Mouse (Mus musculus): ENCODE measurements around the gene Rtp2. TPM values are rescaled to one million over a fixed set of nuclear protein-coding genes. Genes with fewer than 3 reads are reported as not detected.
"Not testable (repeated sequence)": the region's sequence is repeated elsewhere in the genome, so short reads cannot be mapped to it uniquely, and the experiment has no call there.

Rtp2 gene
- polyA plus RNA-seq, 1 experiment from 2014 or later = not detected

DNA sequence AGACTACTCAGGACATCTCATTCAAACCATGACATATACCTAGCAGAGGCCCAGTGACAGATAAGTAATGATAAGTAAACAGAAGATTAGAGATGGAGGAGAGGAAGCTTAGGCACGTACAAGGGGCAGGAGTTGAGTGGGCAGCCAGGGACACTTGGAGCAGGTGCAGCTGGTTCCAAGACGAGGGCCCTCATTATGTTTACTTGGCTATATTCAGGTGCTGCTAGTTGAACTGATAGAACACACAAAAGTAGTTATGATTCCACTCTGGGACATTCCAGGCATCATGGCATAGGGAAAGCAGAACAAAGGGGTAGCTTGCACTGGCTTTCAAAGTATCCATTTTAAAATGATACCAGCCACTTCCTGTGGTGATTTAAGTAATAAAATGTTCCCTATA, 2.2 kb upstream of the Rtp2 start:
- no peak for ATAC-seq
- H3K9ac ChIP-seq = no peak overlapping the region
- no peaks in the 10 kb centered on the region for H3K9me3 ChIP-seq (replicated peaks)
- H3K27ac ChIP-seq = no peak overlapping the region
- H3K4me1 ChIP-seq = no peaks in the 10 kb centered on the region
- H3K4me2 ChIP-seq = no peak overlapping the region
- WGBS (ENCODE audit: insufficient replicate concordance) = 47% methylated on average over 2 of the region's 2 CpGs
- no peak overlapping the region for H3K4me3 ChIP-seq
- no peaks in the 10 kb centered on the region for H3K36me3 ChIP-seq
- H3K27me3 ChIP-seq (replicated peaks) = no peaks in the 10 kb centered on the region

DNA sequence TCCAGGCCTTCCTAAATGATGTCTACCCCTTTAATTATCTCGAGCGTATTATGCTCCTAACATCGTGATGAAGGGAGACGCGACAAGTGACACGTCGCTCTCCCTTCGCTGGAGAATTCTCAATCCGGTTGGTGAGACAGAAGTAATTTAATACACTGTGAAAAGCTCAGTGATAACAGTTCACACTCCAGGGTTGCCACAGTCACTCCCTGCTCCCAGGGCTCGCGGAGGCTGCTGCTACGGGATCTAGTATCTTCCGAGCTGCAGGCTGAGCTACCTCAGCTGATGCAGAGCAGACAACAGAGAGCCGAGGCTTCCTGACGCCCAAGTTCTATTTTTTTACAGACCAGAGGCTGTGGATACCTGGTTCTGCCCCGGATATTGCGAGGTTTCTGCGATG, 919 bp downstream of the Rtp2 start:
- no peak overlapping the region for H3K27ac ChIP-seq
- no peaks in the 10 kb centered on the region for H3K4me1 ChIP-seq
- H3K36me3 ChIP-seq = no peaks in the 10 kb centered on the region
- H3K9me3 ChIP-seq (replicated peaks) = no peaks in the 10 kb centered on the region
- H3K27me3 ChIP-seq (replicated peaks) = no peaks in the 10 kb centered on the region
- H3K9ac ChIP-seq = no peak overlapping the region
- H3K4me3 ChIP-seq = no peak overlapping the region
- WGBS (ENCODE audit: insufficient replicate concordance) = 59% methylated on average over 18 of the region's 18 CpGs
- no peak overlapping the region for H3K4me2 ChIP-seq
- ATAC-seq = no peak

DNA sequence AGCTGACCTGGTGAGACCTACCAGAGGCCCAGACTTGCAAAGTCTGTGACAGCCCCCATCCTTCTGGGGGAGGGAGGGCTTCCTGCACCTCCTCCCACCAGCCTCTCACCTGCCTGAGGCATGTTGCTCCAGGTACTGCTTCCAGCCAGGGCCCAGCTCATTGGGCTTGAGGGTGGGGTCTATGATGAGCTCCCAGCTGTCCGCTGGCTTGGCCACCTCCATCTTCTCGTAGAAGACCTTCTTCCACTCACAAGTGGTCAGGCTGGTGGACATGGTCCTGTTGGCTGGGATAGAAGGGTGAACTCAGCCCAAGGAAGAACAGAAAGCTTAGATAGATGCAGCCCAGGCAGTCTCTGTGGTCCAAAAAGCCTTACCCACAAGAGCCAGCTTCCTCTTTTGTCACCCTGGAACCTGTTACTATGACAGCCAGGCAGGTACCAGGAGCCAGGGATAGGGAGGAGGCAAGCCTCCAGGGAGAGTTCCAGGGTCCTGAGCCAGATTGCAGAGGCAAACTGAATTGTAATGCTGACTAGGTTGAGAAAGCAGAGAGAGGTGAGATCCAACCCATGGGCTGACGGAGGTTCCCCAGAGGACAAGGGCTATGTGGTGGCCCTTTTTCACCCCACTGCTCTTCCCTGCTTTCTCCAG, 1.6 kb downstream of the Rtp2 start:
- no peak overlapping the region for H3K27ac ChIP-seq
- no peaks in the 10 kb centered on the region for H3K4me1 ChIP-seq
- no peaks in the 10 kb centered on the region for H3K36me3 ChIP-seq
- H3K4me3 ChIP-seq = no peak overlapping the region
- ATAC-seq = no peak
- 50% methylated on average over 3 of the region's 3 CpGs for WGBS (ENCODE audit: insufficient replicate concordance)
- H3K9me3 ChIP-seq (replicated peaks) = no peaks in the 10 kb centered on the region
- H3K27me3 ChIP-seq (replicated peaks) = no peaks in the 10 kb centered on the region
- H3K4me2 ChIP-seq = no peak overlapping the region
- no peak overlapping the region for H3K9ac ChIP-seq

DNA sequence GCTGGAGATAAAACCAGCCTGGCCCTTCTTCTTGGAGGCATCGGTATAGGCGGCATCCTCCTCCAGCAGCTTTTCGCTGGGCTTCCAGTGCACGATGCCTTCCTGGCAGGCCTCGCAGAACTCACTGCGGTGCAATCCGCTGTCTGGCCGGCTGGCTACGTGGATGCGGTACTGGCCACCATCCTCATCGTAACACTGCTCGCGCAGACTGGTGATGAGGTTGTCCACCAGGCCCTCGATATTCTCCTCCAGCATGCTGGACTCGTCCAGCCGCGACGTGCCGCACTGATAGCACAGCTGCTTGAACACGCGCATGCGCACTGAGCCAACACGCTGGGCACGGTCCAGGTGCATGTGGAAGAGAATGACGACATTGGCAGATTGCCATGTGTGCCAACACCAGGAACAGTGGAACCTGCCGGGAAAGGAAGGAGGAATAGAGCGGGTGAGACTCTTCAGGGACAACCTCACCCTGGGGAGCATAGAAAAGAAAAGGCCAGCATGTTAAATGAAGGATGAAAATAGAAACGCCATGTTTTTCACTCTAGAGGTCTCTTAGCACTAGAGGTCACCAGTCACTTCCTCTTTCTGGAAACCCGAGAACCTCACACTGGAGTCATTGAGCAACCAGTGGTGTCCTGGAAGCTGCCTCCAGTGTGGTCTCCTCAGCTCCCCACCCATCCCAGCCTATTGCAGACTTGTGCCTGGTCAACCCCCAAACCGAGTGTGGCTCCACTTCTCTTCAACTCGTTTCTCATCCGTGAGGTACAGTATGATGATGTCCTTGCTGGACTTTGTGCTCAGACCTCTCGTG, 4.7 kb downstream of the Rtp2 start:
- no peak overlapping the region for H3K27ac ChIP-seq
- H3K4me1 ChIP-seq = no peaks in the 10 kb centered on the region
- H3K9ac ChIP-seq = no peak overlapping the region
- ATAC-seq = no peak
- no peaks in the 10 kb centered on the region for H3K36me3 ChIP-seq
- H3K27me3 ChIP-seq (replicated peaks) = no peaks in the 10 kb centered on the region
- no peak overlapping the region for H3K4me2 ChIP-seq
- no peaks in the 10 kb centered on the region for H3K9me3 ChIP-seq (replicated peaks)
- WGBS (ENCODE audit: insufficient replicate concordance) = 76% methylated on average over 33 of the region's 33 CpGs
- H3K4me3 ChIP-seq = no peak overlapping the region

DNA sequence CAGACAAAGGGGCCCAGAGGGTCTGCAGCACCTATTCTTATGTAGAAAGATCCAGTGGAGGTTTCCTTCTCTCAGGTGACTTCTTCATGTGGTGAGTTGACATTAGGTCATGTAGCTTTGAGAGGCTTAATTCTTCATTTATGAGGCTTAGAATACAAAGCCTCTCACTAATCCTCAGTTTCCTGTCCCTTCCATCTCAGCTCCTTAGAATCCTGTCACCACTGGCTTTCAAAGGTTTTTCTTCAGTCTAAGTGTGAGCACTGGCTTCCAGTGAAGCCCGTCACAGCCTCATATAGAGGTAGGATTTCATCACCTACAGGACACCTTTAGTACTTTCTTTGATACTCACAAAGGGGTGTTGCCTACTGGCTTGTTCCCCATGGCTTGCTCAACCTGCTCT, 9.3 kb downstream of the Rtp2 start:
- 63% methylated on average over 1 of the region's 1 CpGs for WGBS (ENCODE audit: insufficient replicate concordance)
- H3K9me3 ChIP-seq (replicated peaks) = no peaks in the 10 kb centered on the region
- H3K36me3 ChIP-seq = no peaks in the 10 kb centered on the region
- no peak overlapping the region for H3K4me3 ChIP-seq
- no peaks in the 10 kb centered on the region for H3K27me3 ChIP-seq (replicated peaks)
- H3K27ac ChIP-seq = no peak overlapping the region
- no peak overlapping the region for H3K4me2 ChIP-seq
- ATAC-seq = no peak
- H3K9ac ChIP-seq = no peak overlapping the region
- H3K4me1 ChIP-seq = no peaks in the 10 kb centered on the region

DNA sequence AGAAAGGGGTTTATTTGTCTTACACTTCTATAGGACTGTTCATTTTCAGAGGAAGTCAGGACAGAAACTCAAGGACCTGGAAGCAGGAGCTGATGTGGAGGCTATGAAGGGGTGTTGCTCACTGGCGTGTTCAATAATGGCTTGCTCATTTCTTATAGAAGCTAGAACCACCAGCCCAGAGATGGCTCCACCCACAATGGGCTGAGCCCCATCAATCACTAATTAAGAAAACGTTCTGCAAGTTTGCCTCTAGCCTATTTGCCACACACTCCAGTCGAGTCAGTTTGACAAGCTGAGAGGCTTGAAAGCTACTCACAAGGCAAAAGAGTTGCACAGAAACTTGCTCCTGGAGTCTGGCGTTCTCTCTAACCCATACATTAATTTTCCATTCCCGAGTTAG, 10.5 kb downstream of the Rtp2 start:
- Histone ChIP-seq H3K27me3 (replicated peaks) (no peaks in the 10 kb centered on the region), H3K4me1 (no peaks in the 10 kb centered on the region), H3K9ac (no peak overlapping the region), H3K9me3 (replicated peaks) (no peaks in the 10 kb centered on the region), H3K4me2 (no peak overlapping the region), H3K4me3 (no peak overlapping the region), H3K27ac (no peak overlapping the region), H3K36me3 (no peaks in the 10 kb centered on the region)
- WGBS (ENCODE audit: insufficient replicate concordance) = 54% methylated on average over 5 of the region's 5 CpGs
- ATAC-seq = no peak

DNA sequence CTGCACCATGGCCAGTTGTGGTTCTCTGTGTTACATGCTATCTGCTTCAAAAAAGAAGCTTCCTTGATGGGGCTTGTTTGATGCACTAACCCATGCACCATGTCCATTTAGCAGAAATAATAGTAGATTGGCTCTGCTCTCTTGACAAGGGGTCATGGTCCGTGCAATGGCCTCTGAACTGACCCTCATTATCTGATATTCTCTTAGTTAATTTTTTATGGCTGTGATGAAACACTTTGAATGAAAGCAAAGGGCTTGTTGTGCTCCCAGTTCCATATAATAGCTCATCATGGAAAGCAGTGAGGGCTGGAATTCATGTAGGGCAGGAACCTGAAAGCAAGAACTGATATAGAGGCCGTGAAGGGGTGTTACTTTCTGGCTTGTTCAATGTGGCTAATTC, 12.8 kb downstream of the Rtp2 start:
- 56% methylated on average over 2 of the region's 2 CpGs for whole genome bisulfite sequencing (ENCODE audit: insufficient replicate concordance)
- H3K27me3 ChIP-seq (replicated peaks) = no peaks in the 10 kb centered on the region
- H3K9ac ChIP-seq = no peak overlapping the region
- H3K4me1 ChIP-seq = no peaks in the 10 kb centered on the region
- H3K9me3 ChIP-seq (replicated peaks) = no peaks in the 10 kb centered on the region
- no peak overlapping the region for H3K4me3 ChIP-seq
- H3K36me3 ChIP-seq = no peaks in the 10 kb centered on the region
- ATAC-seq = no peak
- no peak overlapping the region for H3K27ac ChIP-seq
- H3K4me2 ChIP-seq = no peak overlapping the region

DNA sequence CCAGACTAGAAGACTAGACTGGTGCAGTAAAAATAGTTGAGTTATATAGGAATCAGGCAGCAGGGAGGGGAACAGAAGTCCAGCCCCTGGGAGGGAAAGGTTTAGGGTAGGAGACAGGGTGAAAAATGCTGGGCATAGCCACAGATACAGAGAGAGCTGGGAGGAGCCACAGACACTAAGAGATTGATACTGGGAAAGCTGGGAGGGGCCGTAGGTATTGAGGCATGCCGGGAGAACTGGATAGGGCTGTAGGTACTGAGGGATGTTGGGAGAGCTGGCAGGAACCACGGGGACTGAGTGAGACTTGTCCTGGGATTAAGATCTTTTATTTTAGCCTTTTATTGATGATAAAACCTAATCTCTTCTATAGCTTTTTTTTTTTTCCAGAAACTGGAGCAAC, 18.8 kb downstream of the Rtp2 start:
- no peak for ATAC-seq
- H3K9me3 ChIP-seq (replicated peaks) = no peaks in the 10 kb centered on the region
- WGBS (ENCODE audit: insufficient replicate concordance) = 33% methylated on average over 3 of the region's 3 CpGs
- no peak overlapping the region for H3K4me3 ChIP-seq
- H3K27ac ChIP-seq = no peak overlapping the region
- no peaks in the 10 kb centered on the region for H3K36me3 ChIP-seq
- no peaks in the 10 kb centered on the region for H3K4me1 ChIP-seq
- H3K4me2 ChIP-seq = no peak overlapping the region
- no peak overlapping the region for H3K9ac ChIP-seq
- H3K27me3 ChIP-seq (replicated peaks) = no peaks in the 10 kb centered on the region

DNA sequence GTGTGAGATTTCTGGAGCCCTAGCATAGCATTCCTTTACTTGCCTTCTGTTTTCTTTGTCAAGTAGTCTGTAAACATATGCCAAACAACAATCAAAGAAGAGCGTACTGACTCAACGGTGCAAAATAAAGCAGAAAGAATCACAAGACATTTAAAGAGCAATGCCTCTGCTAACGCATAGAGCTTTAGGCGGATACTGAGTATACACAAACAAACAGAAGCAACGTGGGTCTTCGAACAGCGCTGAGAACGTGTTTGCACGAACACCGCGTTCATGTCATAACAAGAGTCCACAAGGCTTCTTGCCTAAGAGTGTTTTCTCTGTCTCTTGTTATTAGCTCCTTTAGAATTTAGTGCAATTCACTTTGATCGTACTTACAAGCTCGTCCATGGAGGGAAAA, 19.5 kb downstream of the Rtp2 start:
- H3K27me3 ChIP-seq (replicated peaks) = no peaks in the 10 kb centered on the region
- 0 out of 2 replicates have a peak, but pooled peaks cover 3% of the 10 kb centered on the region for H3K9me3 ChIP-seq (replicated peaks)
- 75% methylated on average over 13 of the region's 13 CpGs for WGBS (ENCODE audit: insufficient replicate concordance)
- no peak for ATAC-seq
- H3K4me1 ChIP-seq = no peaks in the 10 kb centered on the region
- no peak overlapping the region for H3K27ac ChIP-seq
- no peak overlapping the region for H3K4me3 ChIP-seq
- H3K9ac ChIP-seq = no peak overlapping the region
- no peak overlapping the region for H3K4me2 ChIP-seq
- no peaks in the 10 kb centered on the region for H3K36me3 ChIP-seq

DNA sequence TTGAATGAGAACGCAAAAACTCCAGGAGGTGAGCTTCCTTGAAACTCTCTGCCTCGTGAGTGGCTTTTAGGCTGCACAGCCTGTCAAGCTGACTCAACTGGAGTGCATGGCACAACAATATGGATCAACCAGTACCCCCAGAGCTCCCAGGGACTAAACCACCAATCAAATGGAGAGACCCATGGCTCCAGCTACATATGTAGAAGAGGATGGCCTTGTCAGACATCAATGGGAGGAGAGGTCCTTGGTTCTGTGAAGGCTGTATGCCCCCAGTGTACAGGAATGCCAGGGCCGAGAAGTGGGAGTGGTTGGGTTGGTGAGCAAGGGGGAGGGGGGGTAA, 23.2 kb downstream of the Rtp2 start:
- H3K4me1 ChIP-seq; H3K27me3 ChIP-seq (replicated peaks); H3K36me3 ChIP-seq; H3K4me3 ChIP-seq; H3K9ac ChIP-seq; ATAC-seq; H3K9me3 ChIP-seq (replicated peaks); H3K4me2 ChIP-seq; H3K27ac ChIP-seq: not testable (repeated sequence)
- 60% methylated on average over 3 of the region's 3 CpGs for WGBS (ENCODE audit: insufficient replicate concordance)

DNA sequence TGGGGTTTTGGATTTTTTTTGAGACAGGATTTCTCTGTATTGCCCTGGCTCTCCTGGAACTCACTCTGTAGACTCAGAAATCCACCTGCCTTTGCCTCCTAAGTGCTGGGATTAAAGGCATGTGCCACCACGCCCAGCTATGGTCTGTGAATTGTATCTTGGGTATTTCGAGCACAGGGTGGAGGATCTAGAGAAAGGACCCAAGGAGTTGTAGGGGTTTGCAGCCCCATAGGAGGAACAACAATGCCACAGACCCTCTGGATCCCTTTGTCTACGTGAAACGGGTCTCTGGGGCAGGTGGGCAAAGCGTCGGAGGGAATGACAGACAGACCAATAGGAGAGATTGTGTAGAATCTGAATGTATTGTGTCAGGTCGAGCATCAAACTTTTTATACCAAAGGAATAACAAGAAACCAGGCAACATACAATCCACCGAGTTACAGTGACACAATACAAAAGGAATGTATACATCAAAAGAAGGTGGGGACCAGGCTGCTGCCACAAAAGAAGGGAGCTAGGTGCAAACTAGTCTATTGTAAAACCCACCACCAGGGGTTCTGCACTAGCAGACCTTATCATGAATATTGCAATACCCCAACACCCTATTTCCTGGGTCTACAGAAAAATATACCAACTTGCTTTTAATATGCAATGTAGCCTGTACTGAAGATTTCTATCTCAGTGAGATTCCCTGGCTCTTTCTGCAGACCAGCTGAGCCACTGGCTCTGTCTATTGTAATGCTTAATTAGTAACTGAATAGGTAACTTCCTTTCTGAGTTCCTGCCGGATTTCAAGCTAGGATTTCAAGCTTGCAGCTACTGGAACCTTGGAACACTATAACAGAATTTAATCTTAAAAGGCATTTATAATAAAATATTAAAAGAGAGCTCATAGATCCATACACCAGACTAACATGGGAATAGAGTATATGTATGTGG, 23.8 kb downstream of the Rtp2 start:
- not testable (repeated sequence) for H3K4me2 ChIP-seq; H3K27ac ChIP-seq; H3K9ac ChIP-seq; H3K36me3 ChIP-seq; H3K9me3 ChIP-seq (replicated peaks); H3K4me3 ChIP-seq; H3K4me1 ChIP-seq; ATAC-seq; H3K27me3 ChIP-seq (replicated peaks)
- WGBS (ENCODE audit: insufficient replicate concordance) = 69% methylated on average over 9 of the region's 9 CpGs

DNA sequence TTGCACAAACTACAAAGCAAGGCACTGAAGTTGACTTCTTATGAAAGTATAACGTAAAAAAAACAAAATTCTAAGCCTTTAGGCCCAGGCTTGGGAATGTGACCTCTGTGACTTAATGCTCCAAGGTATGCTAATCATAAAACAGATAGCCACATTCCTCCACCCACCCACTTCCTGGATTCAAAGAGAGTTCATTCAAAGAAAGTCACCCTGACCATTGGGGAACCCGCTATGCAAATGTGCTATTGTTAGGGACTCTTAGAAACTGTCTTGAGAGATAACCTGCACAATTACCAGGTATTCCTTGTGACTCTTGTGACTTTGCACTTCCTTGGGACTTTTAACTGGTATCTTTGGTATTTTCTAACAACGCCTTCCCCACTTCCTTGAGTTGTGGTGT, 25.6 kb downstream of the Rtp2 start:
- WGBS (ENCODE audit: insufficient replicate concordance) = 68% methylated on average over 3 of the region's 3 CpGs
- not testable (repeated sequence) for H3K36me3 ChIP-seq; H3K4me2 ChIP-seq; ATAC-seq; H3K4me3 ChIP-seq; H3K9me3 ChIP-seq (replicated peaks); H3K27ac ChIP-seq; H3K27me3 ChIP-seq (replicated peaks); H3K4me1 ChIP-seq; H3K9ac ChIP-seq
